Mouse (Mus musculus) MEL (cell line): ENCODE measurements around the gene Zzef1. TPM values are rescaled to one million over a fixed set of nuclear protein-coding genes. Genes with fewer than 3 reads are reported as not detected.

ENCODE experiments used
- DNase-seq: peaks from one replicate; pipeline ENCODE4 v3.0.0; 2011; ENCODE audit warnings: low read depth, low spot score
- H3K27ac ChIP-seq: 2 replicates; pipeline ENCODE4 v1.5.1; 2012; ENCODE audit warnings: low read depth, mild to moderate bottlenecking, control low read depth, low read length, moderate library complexity; ENCODE audit not compliant: control insufficient read depth
- H3K27me3 ChIP-seq, 2 experiments: fragments of 150-350 bp in 1 of 2; sonication (generic) in 1 of 2; 2 replicates each; pipeline ENCODE4 v1.6.1; 2012; ENCODE audit warnings: low read length in 2 of 2, mild to moderate bottlenecking in 2 of 2, improper control_type of control experiment in 1 of 2, moderate library complexity in 1 of 2; ENCODE audit not compliant: insufficient read depth in 2 of 2, control insufficient read depth in 1 of 2
- H3K36me3 ChIP-seq, 2 experiments: 2 replicates each; pipeline ENCODE4 v1.6.1; 2012 to 2014; ENCODE audit warnings: low read length in 2 of 2, improper control_type of control experiment in 1 of 2, inconsistent platforms in 1 of 2, mild to moderate bottlenecking in 1 of 2; ENCODE audit not compliant: insufficient read depth in 2 of 2, control insufficient read depth in 1 of 2
- H3K4me1 ChIP-seq, 2 experiments: fragments of 150-350 bp in 1 of 2; sonication (generic) in 1 of 2; 2 replicates each; pipeline ENCODE4 v1.6.1; 2012; ENCODE audit warnings: low read length in 2 of 2, improper control_type of control experiment in 1 of 2, mild to moderate bottlenecking in 1 of 2; ENCODE audit not compliant: insufficient read depth in 2 of 2, control insufficient read depth in 1 of 2
- H3K4me3 ChIP-seq, 2 experiments: fragments of 150-350 bp in 1 of 2; sonication (generic) in 1 of 2; 2 replicates each; pipeline ENCODE4 v1.5.1; 2012; ENCODE audit warnings: low read depth in 2 of 2, low read length in 2 of 2, mild to moderate bottlenecking in 2 of 2, moderate library complexity in 2 of 2, control low read depth in 1 of 2, improper control_type of control experiment in 1 of 2; ENCODE audit not compliant: control insufficient read depth in 1 of 2, insufficient read depth in 1 of 2
- H3K79me2 ChIP-seq: 2 replicates; pipeline ENCODE4 v1.6.1; 2012; ENCODE audit warnings: mild to moderate bottlenecking, low read length, moderate library complexity; ENCODE audit not compliant: control insufficient read depth, poor library complexity, insufficient read depth
- H3K9ac ChIP-seq: 2 replicates; pipeline ENCODE4 v1.6.1; 2012; ENCODE audit warnings: low read depth, mild to moderate bottlenecking, control low read depth, low read length, moderate library complexity; ENCODE audit not compliant: control insufficient read depth, poor library complexity, severe bottlenecking
- H3K9me3 ChIP-seq: fragments of 150-350 bp; sonication (generic); replicated peaks from 2 replicates; pipeline ENCODE4 v1.6.1; 2012; ENCODE audit warnings: mild to moderate bottlenecking, low read length, improper control_type of control experiment, moderate library complexity; ENCODE audit not compliant: insufficient read depth
- ELF1 ChIP-seq: IDR thresholded peaks from 2 replicates; pipeline ENCODE4 v1.6.1; 2014; ENCODE audit warnings: low read depth, mild to moderate bottlenecking, inconsistent platforms, low read length, improper control_type of control experiment, moderate library complexity
- GABPA ChIP-seq: IDR thresholded peaks from 2 replicates; pipeline ENCODE4 v1.6.1; 2012; ENCODE audit warnings: low read depth, mild to moderate bottlenecking, inconsistent platforms, low read length, improper control_type of control experiment, moderate library complexity
- JUND ChIP-seq: IDR thresholded peaks from 2 replicates; pipeline ENCODE4 v1.6.1; 2011; ENCODE audit warnings: low read depth, mild to moderate bottlenecking, improper control_type of control experiment, low read length
- KAT2A ChIP-seq: conservative IDR thresholded peaks from 2 replicates; pipeline ENCODE4 v1.6.1; 2012; ENCODE audit warnings: low read depth, low read length, improper control_type of control experiment, inconsistent platforms
- MAFK ChIP-seq: IDR thresholded peaks from 2 replicates; pipeline ENCODE4 v1.6.1; 2011; ENCODE audit warnings: low read depth, mild to moderate bottlenecking, low read length, improper control_type of control experiment, borderline replicate concordance
- MAX ChIP-seq: IDR thresholded peaks from 2 replicates; pipeline ENCODE4 v1.6.1; 2011; ENCODE audit warnings: low read length, improper control_type of control experiment
- MXI1 ChIP-seq: IDR thresholded peaks from 2 replicates; pipeline ENCODE4 v1.6.1; 2011; ENCODE audit warnings: mild to moderate bottlenecking, low read depth, low read length, improper control_type of control experiment
- MYC ChIP-seq: IDR thresholded peaks from 2 replicates; pipeline ENCODE4 v1.6.1; 2011; ENCODE audit warnings: low read depth, mild to moderate bottlenecking, low read length, improper control_type of control experiment, moderate library complexity
- NELFE ChIP-seq: IDR thresholded peaks from 2 replicates; pipeline ENCODE4 v1.6.1; 2011; ENCODE audit warnings: low read depth, low read length, improper control_type of control experiment
- NRF1 ChIP-seq: IDR thresholded peaks from 2 replicates; pipeline ENCODE4 v1.6.1; 2014; ENCODE audit warnings: low read depth, mild to moderate bottlenecking, inconsistent platforms, low read length, improper control_type of control experiment, moderate library complexity; ENCODE audit not compliant: poor library complexity, insufficient read depth, severe bottlenecking
- RAD21 ChIP-seq: IDR thresholded peaks from 2 replicates; pipeline ENCODE4 v1.6.1; 2011; ENCODE audit warnings: mild to moderate bottlenecking, low read depth, low read length, improper control_type of control experiment
- SMC3 ChIP-seq: IDR thresholded peaks from 2 replicates; pipeline ENCODE4 v1.6.1; 2011; ENCODE audit warnings: low read depth, low read length, improper control_type of control experiment
- USF1 ChIP-seq: IDR thresholded peaks from 2 replicates; pipeline ENCODE4 v1.6.1; 2014; ENCODE audit warnings: low read depth, mild to moderate bottlenecking, inconsistent platforms, low read length, improper control_type of control experiment, moderate library complexity
- ZMIZ1 ChIP-seq: IDR thresholded peaks from 2 replicates; pipeline ENCODE4 v1.6.1; 2012; ENCODE audit warnings: low read depth, mild to moderate bottlenecking, inconsistent platforms, low read length, improper control_type of control experiment, moderate library complexity
- polyA plus RNA-seq, 2 experiments: library from polyadenylated mRNA; stranded (reverse) in 1 of 2; unstranded in 1 of 2; fragments of >175 nt in 1 of 2; fragments of >200 nt in 1 of 2; gene quantifications; 2 replicates each; pipeline versions ENCODE4 v1.2.1 to v1.2.4; 2012; ENCODE audit warnings: low replicate concordance in 2 of 2, low read depth in 1 of 2; ENCODE audit not compliant: insufficient read length in 2 of 2, insufficient read depth in 1 of 2, missing spikeins in 1 of 2
- total RNA-seq: library from RNA; depleted of rRNA; stranded (reverse); fragments of 300-350 nt; gene quantifications from 2 replicates; pipeline ENCODE4 v1.2.3, GENCODE M21; 2012

Gene Zzef1
- total and polyA plus RNA-seq, 3 experiments = 13.3 to 17.6 TPM; not detected in 1

DNA sequence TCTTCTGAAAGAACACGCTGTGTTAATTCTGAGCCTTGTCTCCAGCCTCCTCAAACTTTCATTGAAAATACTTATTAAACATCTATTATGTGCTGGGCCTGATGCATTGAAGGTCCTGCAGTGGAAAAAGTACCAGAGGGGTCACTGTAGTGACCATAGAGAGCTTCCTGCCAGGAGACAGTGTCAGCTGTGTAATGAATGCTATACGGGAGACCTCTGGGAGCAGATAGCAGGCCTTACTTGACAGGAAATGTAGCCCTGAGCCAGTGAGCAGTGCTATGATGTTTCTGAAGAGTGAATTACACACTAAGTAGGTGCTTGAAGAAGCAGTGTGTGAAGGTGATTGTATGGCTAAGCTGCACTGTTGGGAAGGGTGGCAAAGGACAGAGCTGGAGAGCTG lies 49.5 kb downstream of the Zzef1 start:
- H3K4me3 ChIP-seq = no peak overlapping the region
- H3K4me1 ChIP-seq = no peaks in the 10 kb centered on the region
- no peaks in the 10 kb centered on the region for H3K9me3 ChIP-seq
- peaks cover 0 to 40% of the 10 kb centered on the region in 2 experiments; a peak in 2 of 4 replicates for H3K36me3 ChIP-seq
- no peaks in the 10 kb centered on the region for H3K79me2 ChIP-seq
- H3K9ac ChIP-seq = no peak overlapping the region
- no peak overlapping the region for H3K27ac ChIP-seq
- no peaks in the 10 kb centered on the region for H3K27me3 ChIP-seq
- no peak for DNase-seq
- TF ChIP-seq RAD21 (no peak), ELF1 (no peak), MAX (no peak), KAT2A (no peak), USF1 (no peak), GABPA (no peak), SMC3 (no peak), NRF1 (no peak), MAFK (no peak), JUND (no peak)

DNA sequence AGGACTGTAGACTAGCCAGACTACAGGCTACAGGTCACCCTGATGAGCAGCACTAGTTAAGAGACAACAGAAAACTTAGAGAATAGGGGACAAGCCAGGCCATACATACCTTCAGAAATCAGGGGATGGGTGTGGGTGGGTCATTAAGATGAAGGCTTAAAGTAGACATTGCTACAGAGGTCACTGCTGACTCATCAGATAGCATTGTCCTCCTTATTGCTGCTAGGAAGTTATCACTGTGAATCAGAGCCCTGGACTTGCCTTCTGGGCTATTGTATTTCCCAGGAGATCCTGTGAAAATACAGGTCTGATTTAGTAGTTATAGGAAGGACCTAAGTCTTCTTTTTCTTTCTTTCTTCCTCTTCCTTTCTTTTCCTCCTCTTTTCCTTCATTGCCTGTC lies 50.7 kb downstream of the Zzef1 start:
- no peaks in the 10 kb centered on the region for H3K79me2 ChIP-seq
- no peak for DNase-seq
- no peaks in the 10 kb centered on the region for H3K9me3 ChIP-seq
- H3K36me3 ChIP-seq = peaks cover 7 to 40% of the 10 kb centered on the region in 2 experiments
- no peak overlapping the region for H3K27ac ChIP-seq
- H3K27me3 ChIP-seq = no peaks in the 10 kb centered on the region
- no peak for TF ChIP-seq MAX
- no peak for TF ChIP-seq ZMIZ1
- no peak for TF ChIP-seq NELFE
- no peak for TF ChIP-seq MYC
- no peak for TF ChIP-seq ELF1
- TF ChIP-seq NRF1 = no peak
- no peak for TF ChIP-seq MXI1
- no peaks in the 10 kb centered on the region for H3K4me1 ChIP-seq
- H3K9ac ChIP-seq = no peak overlapping the region
- no peak overlapping the region for H3K4me3 ChIP-seq

DNA sequence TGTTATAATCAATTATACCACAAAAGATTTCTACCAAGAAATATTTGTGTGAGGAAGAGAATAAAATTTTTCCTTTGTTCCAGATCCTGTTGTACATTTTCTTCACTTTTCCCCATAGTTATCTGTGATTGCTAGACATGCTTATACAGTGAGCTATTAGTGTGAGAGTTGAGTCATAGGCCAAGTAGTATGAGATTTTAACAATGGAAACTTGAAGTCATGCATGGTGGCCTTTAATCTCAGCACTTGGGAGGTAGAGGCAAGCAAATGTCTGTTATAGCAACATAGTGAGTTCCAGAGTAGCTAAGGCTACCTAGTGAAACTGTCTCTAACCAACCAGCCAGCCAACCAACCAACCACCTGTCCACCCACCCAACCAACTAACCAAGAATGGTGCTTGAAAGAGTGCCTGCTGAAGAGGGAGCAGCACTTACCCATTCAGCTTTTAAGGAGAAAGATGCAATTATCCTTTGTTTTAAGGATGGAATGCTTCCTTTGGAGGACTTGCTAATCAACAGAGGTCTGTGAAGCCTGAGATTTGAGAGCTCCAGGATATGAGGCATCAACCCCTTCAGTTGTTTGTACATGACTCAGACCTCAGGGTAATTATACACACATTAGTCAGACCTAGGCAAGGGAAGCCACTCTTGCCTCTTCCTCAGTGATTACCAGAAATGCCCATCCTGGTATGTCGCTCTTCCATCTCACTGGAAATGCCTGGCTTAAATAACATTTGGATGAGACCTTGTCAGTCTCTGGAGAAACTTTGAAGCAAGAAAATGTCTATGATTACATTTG lies 52.0 kb downstream of the Zzef1 start:
- no peak for DNase-seq
- Histone ChIP-seq H3K4me1 (no peaks in the 10 kb centered on the region), H3K27me3 (no peaks in the 10 kb centered on the region)

More for the DNA sequence above, 52.0 kb downstream of the Zzef1 start:
- Histone ChIP-seq H3K9me3 (no peaks in the 10 kb centered on the region), H3K4me3 (no peak overlapping the region), H3K9ac (no peak overlapping the region), H3K79me2 (no peaks in the 10 kb centered on the region), H3K36me3 (peaks cover 7 to 34% of the 10 kb centered on the region in 2 experiments), H3K27ac (no peak overlapping the region)
- TF ChIP-seq ZMIZ1 = no peak
